Mouse (Mus musculus): ENCODE data around the gene Ube2f.

- TF ChIP-seq CTCF (IDR thresholded peaks at IDR 0.05; ENCODE audit: low read depth, low read length) (no peak), POLR2A (IDR thresholded peaks at IDR 0.05; ENCODE audit: borderline replicate concordance, low read depth, low read length) (no peak)
Observed at GRCm38 (mm10) chr1:91333582-91333981, 83.5 kb downstream of the Ube2f start.

Measured in bone marrow macrophage, adult 2 months (primary cell).